Mouse (Mus musculus) liver, adult 2 months (tissue): ENCODE measurements around the gene Tmprss4.

Experiments used
- CTCF ChIP-seq: fragments of 200-500 bp; IDR thresholded peaks from 2 replicates; pipeline ENCODE4 v1.5.1; 2011; ENCODE audit warnings: low read depth, low read length, control low read depth
- POLR2A ChIP-seq: fragments of 200-500 bp; IDR thresholded peaks from 2 replicates; pipeline ENCODE4 v1.6.1; 2011; ENCODE audit warnings: low read length, control low read depth; ENCODE audit not compliant: insufficient read depth; ENCODE audit errors: extremely low read depth

GRCm38 (mm10) chr9:45205143-45205542 lies 1.3 kb upstream of the Tmprss4 start:
- TF ChIP-seq POLR2A (no peak), CTCF (no peak)
